Mouse (Mus musculus) limb, embryonic 13.5 days (tissue): Measurements from ENCODE around the gene Tmem237. TPM values are rescaled to one million over a fixed set of nuclear protein-coding genes. Genes with fewer than 3 reads are reported as not detected.
A peak's percentile ranks its signal among the peaks of the same experiment; 100 is the strongest.

Experiments
- ATAC-seq: fragments of 200-750 bp; cut with Nextera tagmentation; 2 replicates; pipeline ENCODE4 v1.8.0; 2017; ENCODE audit warnings: low read depth, moderate number of reproducible peaks, moderate TSS enrichment; ENCODE audit not compliant: low FRiP score
- H3K27ac ChIP-seq: fragments of 300-500 bp; sonication (generic); 2 replicates; pipeline ENCODE4 v1.5.1; 2015; ENCODE audit warnings: inconsistent platforms, mild to moderate bottlenecking, moderate library complexity
- H3K27me3 ChIP-seq: fragments of 300-500 bp; sonication (generic); 2 replicates; pipeline ENCODE4 v1.6.1; 2015; ENCODE audit warnings: mild to moderate bottlenecking, inconsistent platforms
- H3K36me3 ChIP-seq: fragments of 300-500 bp; sonication (generic); 2 replicates; pipeline ENCODE4 v1.6.1; 2015; ENCODE audit warnings: inconsistent platforms, mild to moderate bottlenecking, moderate library complexity
- H3K4me1 ChIP-seq: fragments of 300-500 bp; sonication (generic); 2 replicates; pipeline ENCODE4 v1.6.1; 2015; ENCODE audit warnings: inconsistent platforms
- H3K4me2 ChIP-seq: fragments of 300-500 bp; sonication (generic); replicated peaks from 2 replicates; pipeline ENCODE4 v1.6.1; 2015; ENCODE audit warnings: inconsistent platforms, mild to moderate bottlenecking, moderate library complexity
- H3K4me3 ChIP-seq: fragments of 300-500 bp; sonication (generic); 2 replicates; pipeline ENCODE4 v1.5.1; 2015; ENCODE audit warnings: moderate library complexity, mild to moderate bottlenecking, inconsistent platforms
- H3K9ac ChIP-seq: fragments of 300-500 bp; sonication (generic); 2 replicates; pipeline ENCODE4 v1.6.1; 2015; ENCODE audit warnings: mild to moderate bottlenecking, inconsistent platforms
- H3K9me3 ChIP-seq: fragments of 300-500 bp; sonication (generic); 2 replicates; pipeline ENCODE4 v1.6.1; 2016; ENCODE audit warnings: inconsistent platforms
- WGBS: fragments of 180-500 bp; shearing (Covaris S2); methylation state at CpG from one replicate; pipeline ENCODE4 v1.1.7; 2015; 5-methylcytosine and 5-hydroxymethylcytosine counted together
- polyA plus RNA-seq: library from polyadenylated mRNA; unstranded; fragments of >200 nt; fragmentation: Nextera tagmentation; extraction: Ambion mirVana; gene quantifications from 2 replicates; pipeline ENCODE4 v1.2.1, GENCODE M21; 2015

The Tmem237 gene
- polyA plus RNA-seq = 32.8 and 35.0 TPM in 2 replicates

GRCm38 (mm10) chr1:59119720-59120457 is at the start of gene Tmem237:
TSS of gene Tmem237 (minus strand) at chr1:59120408.
- peak within 1 kb of the TSS; percentile 75 for H3K4me3 ChIP-seq
- peaks cover 3% of the 10 kb centered on the region; the same call in 1 of the 2 replicates for H3K4me1 ChIP-seq
- peak within 1 kb of the TSS; percentile 72 for H3K4me2 ChIP-seq
- peak; percentile 98 for ATAC-seq
- H3K27ac ChIP-seq = peak within 1 kb of the TSS; percentile 72
- peaks cover 12% of the 10 kb centered on the region; the same call in 1 of the 2 replicates for H3K36me3 ChIP-seq
- no peaks in the 10 kb centered on the region for H3K27me3 ChIP-seq
- no peaks in the 10 kb centered on the region for H3K9me3 ChIP-seq
- H3K9ac ChIP-seq = peak within 1 kb of the TSS; percentile 82
- under 1% methylated on average over 70 of the region's 74 CpGs for WGBS

- Histone ChIP-seq H3K4me3 (no peak overlapping the region), H3K36me3 (peaks cover 59% of the 10 kb centered on the region), H3K27ac (no peak overlapping the region), H3K9me3 (no peaks in the 10 kb centered on the region), H3K4me2 (no peak overlapping the region), H3K4me1 (no peaks in the 10 kb centered on the region), H3K9ac (no peak overlapping the region), H3K27me3 (no peaks in the 10 kb centered on the region)
- no peak for ATAC-seq
- WGBS = 79% methylated on average over 6 of the region's 6 CpGs
These were observed 49.4 kb upstream of the Tmem237 start for GRCm38 (mm10) chr1:59169586-59169985.

DNA sequence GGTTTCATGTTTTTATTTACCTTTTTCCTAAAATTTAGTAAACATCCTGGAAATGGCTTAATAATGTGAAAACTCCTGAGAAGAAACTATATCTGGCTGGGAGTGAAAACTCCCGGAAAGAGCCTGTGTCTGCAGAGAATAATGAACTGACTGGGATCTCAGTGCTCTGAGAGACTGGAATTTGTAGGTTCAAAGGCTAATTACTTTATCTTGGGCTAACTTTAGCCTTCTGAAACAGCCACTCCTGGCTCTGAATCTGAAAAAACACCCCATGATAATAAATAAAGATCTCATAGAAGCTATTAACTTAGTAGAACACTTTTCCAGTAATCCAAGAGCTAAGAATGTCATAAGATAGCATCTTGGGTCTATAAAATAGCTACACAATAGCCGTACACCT is 48.3 kb upstream of the Tmem237 start:
- H3K27me3 ChIP-seq = no peaks in the 10 kb centered on the region
- H3K9me3 ChIP-seq = no peaks in the 10 kb centered on the region
- no peak overlapping the region for H3K9ac ChIP-seq
- H3K27ac ChIP-seq = no peak overlapping the region
- H3K36me3 ChIP-seq = peaks cover 67% of the 10 kb centered on the region
- no peak for ATAC-seq
- WGBS = 62% methylated on average over 2 of the region's 2 CpGs
- no peak overlapping the region for H3K4me3 ChIP-seq
- H3K4me2 ChIP-seq = no peak overlapping the region
- H3K4me1 ChIP-seq = 0 out of 2 replicates have a peak, but pooled peaks cover under 1% of the 10 kb centered on the region

- no peak overlapping the region for H3K9ac ChIP-seq
- peaks cover 67% of the 10 kb centered on the region for H3K36me3 ChIP-seq
- no peaks in the 10 kb centered on the region for H3K9me3 ChIP-seq
- WGBS = 82% methylated on average over 4 of the region's 4 CpGs
- H3K27me3 ChIP-seq = no peaks in the 10 kb centered on the region
- ATAC-seq = no peak
- H3K27ac ChIP-seq = no peak overlapping the region
- 0 out of 2 replicates have a peak, but pooled peaks cover 5% of the 10 kb centered on the region for H3K4me1 ChIP-seq
- no peak overlapping the region for H3K4me3 ChIP-seq
- no peak overlapping the region for H3K4me2 ChIP-seq
These were observed 47.6 kb upstream of the Tmem237 start for GRCm38 (mm10) chr1:59167654-59168425.

GRCm38 (mm10) chr1:59166232-59166905 is 46.2 kb upstream of the Tmem237 start:
- peak overlapping the region; percentile 33; the same call in 1 of the 2 replicates for H3K27ac ChIP-seq
- H3K4me3 ChIP-seq = no peak overlapping the region
- peaks cover 59% of the 10 kb centered on the region for H3K36me3 ChIP-seq
- H3K27me3 ChIP-seq = no peaks in the 10 kb centered on the region
- WGBS = 84% methylated on average over 9 of the region's 9 CpGs
- H3K9ac ChIP-seq = no peak overlapping the region
- peaks cover 12% of the 10 kb centered on the region; the same call in 1 of the 2 replicates for H3K4me1 ChIP-seq
- no peaks in the 10 kb centered on the region for H3K9me3 ChIP-seq
- ATAC-seq = no peak
- H3K4me2 ChIP-seq = no peak overlapping the region

DNA sequence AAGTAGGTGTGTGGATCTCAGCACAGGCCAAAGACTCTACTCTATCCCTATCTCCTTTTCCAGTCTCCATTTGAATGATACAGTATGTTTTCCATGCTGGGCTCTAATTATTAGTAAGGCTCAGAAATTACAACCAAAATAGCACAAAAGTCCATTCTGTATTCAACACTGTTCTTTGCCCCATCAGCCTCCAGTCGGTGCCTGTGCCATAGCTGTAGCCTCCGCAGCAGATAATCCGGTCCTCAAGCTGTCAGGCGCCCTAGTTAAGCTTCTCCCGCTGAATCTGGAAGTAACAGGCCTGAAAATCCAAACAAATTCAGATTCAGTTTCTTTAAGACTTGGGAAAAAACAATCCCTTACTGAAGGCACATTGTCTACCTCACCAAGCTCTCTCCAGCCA is 43.7 kb upstream of the Tmem237 start:
- WGBS = 75% methylated on average over 5 of the region's 5 CpGs
- ATAC-seq = no peak

GRCm38 (mm10) chr1:59163030-59163461 is 42.8 kb upstream of the Tmem237 start, which contains the start of gene Mpp4:
TSS of gene Mpp4 (minus strand) at chr1:59163389.
- H3K9ac ChIP-seq = no peak within 1 kb of the TSS
- H3K27ac ChIP-seq = peak within 1 kb of the TSS; percentile 29; the same call in 1 of the 2 replicates
- H3K4me1 ChIP-seq = peaks cover 13% of the 10 kb centered on the region; the same call in 1 of the 2 replicates
- WGBS = 66% methylated on average over 12 of the region's 12 CpGs
- H3K36me3 ChIP-seq = peaks cover 46% of the 10 kb centered on the region
- no peaks in the 10 kb centered on the region for H3K9me3 ChIP-seq
- no peaks in the 10 kb centered on the region for H3K27me3 ChIP-seq
- no peak within 1 kb of the TSS for H3K4me3 ChIP-seq
- no peak within 1 kb of the TSS for H3K4me2 ChIP-seq
- ATAC-seq = peak; percentile 40; the same call in 1 of the 2 replicates

More for the DNA sequence above, 43.7 kb upstream of the Tmem237 start:
- H3K36me3 ChIP-seq = peaks cover 48% of the 10 kb centered on the region
- no peak overlapping the region for H3K4me2 ChIP-seq
- H3K27me3 ChIP-seq = no peaks in the 10 kb centered on the region
- no peak overlapping the region for H3K9ac ChIP-seq
- H3K9me3 ChIP-seq = no peaks in the 10 kb centered on the region
- no peak overlapping the region for H3K27ac ChIP-seq
- H3K4me3 ChIP-seq = no peak overlapping the region
- peaks cover 13% of the 10 kb centered on the region; the same call in 1 of the 2 replicates for H3K4me1 ChIP-seq

DNA sequence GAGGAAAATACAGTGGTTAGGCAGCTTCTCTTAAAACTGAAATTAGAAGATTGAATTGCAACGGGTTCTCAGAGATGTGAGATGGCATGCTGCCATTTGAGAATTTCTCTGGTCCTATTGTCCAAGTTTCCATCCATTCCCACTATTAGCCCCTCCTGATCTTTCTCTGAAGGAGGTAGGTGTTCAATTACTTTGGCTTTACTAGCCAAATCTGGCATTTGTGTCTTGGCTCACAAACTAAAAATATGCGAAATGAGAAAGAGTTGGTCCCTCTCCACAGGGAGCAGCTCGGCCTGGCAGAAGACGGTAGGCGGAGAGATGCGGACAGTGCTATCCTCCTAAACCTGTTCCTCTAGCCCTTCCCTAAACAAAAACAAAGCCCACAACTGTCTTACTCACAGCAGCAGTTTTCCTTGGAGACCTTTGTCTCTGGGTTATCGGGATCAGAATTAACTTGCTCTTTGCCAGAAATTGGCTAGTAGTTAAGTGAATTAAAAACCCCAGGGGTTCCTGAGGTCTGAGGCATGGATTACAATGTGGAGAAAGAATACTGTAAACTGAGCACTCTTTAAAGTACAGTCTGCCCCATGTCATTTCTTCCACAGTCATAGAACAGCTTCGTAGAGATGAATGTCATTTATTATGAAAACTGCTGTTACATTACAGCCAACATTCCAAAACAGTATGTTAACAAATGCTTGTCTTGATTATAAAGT is 42.3 kb upstream of the Tmem237 start:
- H3K4me2 ChIP-seq = no peak overlapping the region
- no peaks in the 10 kb centered on the region for H3K27me3 ChIP-seq
- H3K36me3 ChIP-seq = peaks cover 40% of the 10 kb centered on the region
- no peak overlapping the region for H3K9ac ChIP-seq
- no peaks in the 10 kb centered on the region for H3K9me3 ChIP-seq
- peak; percentile 32; the same call in 1 of the 2 replicates for ATAC-seq
- H3K4me3 ChIP-seq = no peak overlapping the region
- 59% methylated on average over 8 of the region's 8 CpGs for WGBS
- no peak overlapping the region for H3K27ac ChIP-seq
- peaks cover 13% of the 10 kb centered on the region; the same call in 1 of the 2 replicates for H3K4me1 ChIP-seq

GRCm38 (mm10) chr1:59161396-59161795 is 41.2 kb upstream of the Tmem237 start:
- Histone ChIP-seq H3K4me1 (peaks cover 13% of the 10 kb centered on the region; the same call in 1 of the 2 replicates), H3K36me3 (peaks cover 30% of the 10 kb centered on the region), H3K9ac (no peak overlapping the region), H3K4me2 (no peak overlapping the region), H3K27ac (peak overlapping the region; percentile 6; the same call in 1 of the 2 replicates), H3K9me3 (no peaks in the 10 kb centered on the region), H3K27me3 (no peaks in the 10 kb centered on the region), H3K4me3 (no peak overlapping the region)
- ATAC-seq = no peak
- 77% methylated on average over 6 of the region's 6 CpGs for WGBS

- Histone ChIP-seq H3K4me2 (no peak overlapping the region), H3K27me3 (no peaks in the 10 kb centered on the region), H3K9me3 (no peaks in the 10 kb centered on the region), H3K36me3 (peaks cover 25% of the 10 kb centered on the region), H3K9ac (no peak overlapping the region), H3K4me3 (no peak overlapping the region), H3K4me1 (peaks cover 13% of the 10 kb centered on the region; the same call in 1 of the 2 replicates), H3K27ac (no peak overlapping the region)
- ATAC-seq = no peak
- WGBS = 74% methylated on average over 6 of the region's 6 CpGs
These were observed 40.7 kb upstream of the Tmem237 start for GRCm38 (mm10) chr1:59160871-59161270.

GRCm38 (mm10) chr1:59159136-59159535 is 38.9 kb upstream of the Tmem237 start:
- no peak for ATAC-seq

More at GRCm38 (mm10) chr1:59159136-59159535, 38.9 kb upstream of the Tmem237 start:
- H3K4me3 ChIP-seq = no peak overlapping the region
- peaks cover 13% of the 10 kb centered on the region for H3K36me3 ChIP-seq
- H3K4me2 ChIP-seq = no peak overlapping the region
- H3K4me1 ChIP-seq = peaks cover 13% of the 10 kb centered on the region; the same call in 1 of the 2 replicates
- no peak overlapping the region for H3K9ac ChIP-seq
- WGBS = 82% methylated on average over 3 of the region's 3 CpGs
- no peak overlapping the region for H3K27ac ChIP-seq
- no peaks in the 10 kb centered on the region for H3K9me3 ChIP-seq
- no peaks in the 10 kb centered on the region for H3K27me3 ChIP-seq
